Mouse (Mus musculus) bone marrow macrophage, adult 2 months (primary cell): Measurements from ENCODE around the gene Hlx.

Experiments used
- CTCF ChIP-seq: IDR thresholded peaks from 2 replicates; pipeline ENCODE4 v1.5.1; 2012; ENCODE audit warnings: low read depth, mild to moderate bottlenecking, low read length, moderate library complexity
- POLR2A ChIP-seq: IDR thresholded peaks from 2 replicates; pipeline ENCODE4 v1.6.1; 2012; ENCODE audit warnings: mild to moderate bottlenecking, low read depth, low read length, borderline replicate concordance

GRCm38 (mm10) chr1:184778157-184778556 lies 45.7 kb upstream of the Hlx start:
- TF ChIP-seq POLR2A (no peak), CTCF (no peak)
